Mouse (Mus musculus): ENCODE measurements around the gene Zfp111.

The Zfp111 gene

GRCm38 (mm10) chr7:24211343-24211742 lies at the start of gene Zfp111:
Zfp111 (minus strand) TSS chr7:24211443.
- WGBS: 86% methylated on average over 5 of the region's 5 CpGs

DNA sequence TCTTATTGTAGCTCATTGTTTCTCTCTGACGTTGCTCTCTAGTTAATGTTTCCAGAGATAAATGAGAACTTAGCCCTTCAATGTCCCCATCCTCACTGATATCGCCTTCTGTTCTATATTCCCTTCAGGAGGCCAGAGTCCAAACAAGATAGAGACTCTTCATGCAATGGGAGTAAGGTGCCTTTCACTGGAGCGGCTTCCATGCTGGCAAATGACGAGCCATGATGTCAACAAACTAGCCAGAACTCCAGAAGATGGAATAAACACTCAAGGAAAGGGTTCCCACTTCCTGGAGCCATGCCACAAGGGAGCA lies 48.7 kb upstream of the Zfp111 start:
- 88% methylated on average over 4 of the region's 4 CpGs for WGBS

GRCm38 (mm10) chr7:24259306-24259999 lies 48.2 kb upstream of the Zfp111 start:
- 82% methylated on average over 13 of the region's 13 CpGs for WGBS

DNA sequence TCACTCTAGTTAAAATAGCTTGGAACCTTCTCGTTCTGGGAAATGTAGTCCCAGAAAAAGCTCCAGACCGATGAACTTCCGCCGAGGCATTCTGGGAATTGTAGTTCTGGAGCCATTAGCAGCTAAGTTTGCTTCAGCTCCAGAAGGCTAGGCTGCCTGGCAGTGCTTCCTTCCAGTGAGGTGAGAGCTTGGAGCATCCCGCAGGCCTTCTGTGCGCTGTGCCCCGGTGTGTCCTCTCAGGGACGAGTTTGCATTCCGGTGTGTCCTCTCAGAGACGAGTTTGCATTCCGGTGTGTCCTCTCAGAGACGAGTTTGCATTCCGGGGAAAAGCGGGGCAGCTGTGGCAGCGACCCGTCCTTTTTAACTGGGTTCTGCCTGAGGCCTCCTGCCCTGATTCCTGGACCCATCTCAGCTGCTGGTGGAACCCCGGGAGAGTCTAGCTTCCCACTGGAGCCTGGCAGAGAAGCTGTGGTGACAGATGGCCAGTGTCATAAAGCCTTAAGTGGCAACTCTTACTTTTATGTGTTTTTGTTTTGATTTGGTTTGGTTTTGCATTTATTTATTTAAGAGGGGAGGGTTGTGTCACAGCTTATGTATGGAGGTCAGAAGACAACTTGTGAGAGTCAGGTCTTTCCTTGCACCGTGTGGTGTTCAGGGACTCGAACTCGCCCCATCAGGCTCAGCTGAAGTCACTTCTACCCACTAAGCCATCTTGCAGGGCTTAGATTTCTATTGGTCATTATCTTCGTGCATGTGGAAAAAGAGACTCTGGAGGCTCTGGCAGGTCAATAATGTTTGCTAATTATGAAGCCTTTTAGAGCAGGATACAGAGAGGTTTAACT lies 43.6 kb upstream of the Zfp111 start, which contains the start of gene Zfp108:
Gene Zfp108, plus strand, starts transcription at position 162 of the 842 bp plus-strand sequence.
- WGBS: 13% methylated on average over 21 of the region's 21 CpGs

DNA sequence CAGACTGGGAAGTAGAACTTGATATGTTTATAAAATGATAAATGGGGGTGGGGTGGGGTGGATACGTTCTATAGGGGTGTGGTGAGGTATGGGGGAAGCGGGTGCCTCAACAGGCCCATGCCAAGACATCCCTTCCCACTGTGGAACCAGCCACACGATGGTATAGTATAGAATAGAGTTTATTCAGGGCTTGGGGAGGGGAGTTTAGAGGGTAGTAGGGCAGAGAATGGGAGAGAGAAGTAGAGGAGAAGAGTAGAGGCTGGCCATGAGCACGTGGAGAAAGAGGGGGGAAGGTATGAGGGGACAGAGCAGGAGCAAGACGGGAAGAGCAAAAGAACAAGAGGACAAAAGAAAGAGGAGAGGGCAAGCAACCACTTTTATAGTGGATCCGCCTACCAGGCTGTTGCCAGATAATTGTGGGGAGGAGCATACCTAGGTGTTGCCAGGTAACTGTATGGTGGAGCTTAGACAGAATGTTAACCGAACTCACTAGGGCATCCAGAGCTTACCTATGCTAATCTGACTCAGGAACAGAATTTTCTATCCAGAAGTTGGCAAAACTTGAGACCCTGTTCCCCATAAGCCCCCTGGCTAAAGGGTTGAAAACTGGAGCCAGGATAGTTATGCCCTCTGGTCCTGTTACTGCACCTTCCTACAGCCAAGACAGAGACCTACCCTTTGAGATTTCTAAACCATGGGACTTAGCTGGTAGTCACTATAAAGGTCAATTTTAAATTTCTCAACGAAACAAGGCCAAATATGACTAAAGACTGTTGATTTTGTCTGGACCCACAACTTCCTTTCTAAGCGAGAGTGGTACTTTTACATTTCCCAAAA lies 42.8 kb upstream of the Zfp111 start:
- WGBS: 57% methylated on average over 9 of the region's 9 CpGs

DNA sequence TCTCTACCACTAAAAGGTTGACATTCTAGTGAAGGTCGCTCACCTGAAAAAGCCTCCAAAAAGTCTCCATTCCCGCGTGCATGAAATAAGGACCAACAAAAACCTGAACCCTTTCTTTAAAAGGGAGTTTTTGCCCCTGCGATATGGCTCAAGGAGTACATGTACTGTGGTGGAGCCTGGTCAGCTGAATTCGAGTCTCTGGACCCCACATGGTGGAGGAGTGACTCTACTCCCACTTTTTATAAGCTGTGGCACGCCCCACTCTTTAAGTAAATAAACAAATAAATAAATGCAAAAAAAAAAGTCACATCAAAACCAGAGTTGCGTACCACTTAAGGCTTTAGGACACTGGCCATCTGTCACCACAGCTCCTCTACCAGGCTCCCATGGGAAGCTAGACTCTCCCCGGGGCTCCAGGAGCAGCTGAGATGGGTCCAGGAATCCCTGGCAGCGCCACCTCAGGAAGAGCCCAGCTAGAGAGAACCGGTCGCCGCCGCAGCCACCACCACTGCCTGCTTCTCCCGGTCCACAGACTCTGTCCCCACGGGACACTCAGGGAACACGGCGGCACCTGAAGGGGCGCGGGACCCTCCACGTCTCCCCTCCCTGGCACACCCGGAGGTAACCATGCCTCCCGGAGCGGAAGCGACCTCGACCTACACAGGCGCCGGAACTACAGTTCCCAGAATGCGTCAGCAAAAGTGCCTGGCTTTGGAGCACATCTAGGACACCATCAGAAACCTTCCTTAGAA lies 26.0 kb upstream of the Zfp111 start, which contains the start of gene Zfp109:
Gene Zfp109, minus strand, starts transcription at position 521 of the 752 bp plus-strand sequence.
- 6% methylated on average over 28 of the region's 28 CpGs for WGBS

DNA sequence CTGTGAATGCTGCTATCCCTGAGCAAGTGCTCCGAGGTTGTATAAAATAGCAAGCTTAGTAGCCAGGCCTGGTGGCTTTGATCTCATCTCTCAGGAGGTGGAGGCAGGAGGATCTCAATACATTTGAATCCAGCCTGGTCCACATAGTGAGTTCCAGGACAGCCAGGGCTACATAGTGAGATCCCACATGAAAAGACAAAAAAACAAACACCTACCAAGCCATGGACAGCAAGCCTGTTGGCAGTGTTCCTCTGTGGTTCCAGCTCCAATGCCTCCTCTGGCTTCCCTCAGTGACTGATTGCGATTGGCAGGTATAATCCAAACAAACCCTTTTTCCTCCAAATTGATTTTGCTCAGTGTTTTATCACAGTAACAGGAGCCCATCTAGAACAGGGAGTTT lies 947 bp downstream of the Zfp111 start:
- 83% methylated on average over 2 of the region's 2 CpGs for WGBS

GRCm38 (mm10) chr7:24208282-24208886 lies 2.9 kb downstream of the Zfp111 start:
- 60% methylated on average over 7 of the region's 7 CpGs for WGBS

- 9% methylated on average over 24 of the region's 24 CpGs for WGBS
These were observed 3.6 kb downstream of the Zfp111 start for GRCm38 (mm10) chr7:24207488-24208261.

DNA sequence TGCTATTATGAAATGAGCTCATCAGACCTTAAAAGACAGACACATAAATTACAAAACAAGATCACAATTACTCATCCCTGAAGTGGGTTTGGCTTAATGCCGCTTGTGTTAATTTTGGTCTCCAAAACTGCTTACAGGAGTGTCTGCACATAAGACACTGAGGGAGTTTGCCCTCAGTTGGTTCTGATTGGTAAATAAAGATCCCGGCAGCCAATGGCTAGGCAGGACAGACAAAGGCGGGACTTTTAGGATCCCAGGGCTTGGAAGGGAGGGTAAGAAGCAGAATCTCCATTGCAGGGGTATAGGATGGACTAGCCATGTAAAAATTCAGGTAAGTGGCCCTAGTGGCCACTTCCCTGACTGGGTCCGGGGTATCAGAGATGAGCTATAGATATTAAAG lies 14.3 kb downstream of the Zfp111 start:
- WGBS: 93% methylated on average over 4 of the region's 4 CpGs

GRCm38 (mm10) chr7:24193157-24193556 lies 18.1 kb downstream of the Zfp111 start:
- 96% methylated on average over 3 of the region's 3 CpGs for WGBS

GRCm38 (mm10) chr7:24191361-24191760 lies 19.9 kb downstream of the Zfp111 start:
- WGBS: 91% methylated on average over 2 of the region's 2 CpGs

DNA sequence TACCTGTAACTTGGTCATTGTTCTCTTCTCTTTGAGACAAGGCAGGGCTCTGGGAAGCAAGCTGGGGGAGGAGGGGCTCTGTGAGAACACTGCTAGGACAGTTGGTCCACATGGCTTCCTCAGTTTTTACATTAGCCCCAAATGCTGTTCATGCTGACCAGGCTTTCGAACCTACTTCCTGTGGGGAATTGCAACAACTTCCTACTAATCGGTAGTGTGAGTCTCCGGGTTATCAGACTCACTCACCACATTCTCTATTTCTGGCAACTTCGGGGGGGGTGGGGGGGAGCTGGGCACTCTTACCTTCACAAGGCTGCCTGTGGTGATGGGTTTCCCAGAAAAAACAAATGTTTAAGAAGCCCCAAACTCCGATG lies 21.7 kb downstream of the Zfp111 start:
- WGBS: 72% methylated on average over 5 of the region's 5 CpGs

GRCm38 (mm10) chr7:24188901-24189570 lies 22.2 kb downstream of the Zfp111 start:
- WGBS: 66% methylated on average over 4 of the region's 4 CpGs

DNA sequence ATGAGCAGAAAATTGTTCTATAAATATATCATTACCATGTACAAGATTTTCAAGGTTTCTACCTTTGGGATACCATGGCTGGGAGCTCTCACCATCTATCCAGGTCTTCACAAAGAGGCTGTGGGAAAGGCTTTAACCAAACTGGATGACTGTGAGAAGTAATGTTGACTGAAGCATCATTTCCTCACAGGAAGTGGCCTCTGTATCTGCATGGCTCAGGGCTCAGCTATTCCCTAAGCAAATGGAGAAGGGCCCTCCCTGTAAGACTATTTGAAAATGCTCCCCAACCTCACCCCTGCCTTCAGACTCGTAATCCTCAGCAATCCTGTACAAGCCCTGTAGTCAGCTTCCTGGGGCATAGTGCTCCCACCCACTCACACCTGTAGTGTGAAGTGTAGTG lies 23.6 kb downstream of the Zfp111 start:
- WGBS: 38% methylated on average over 1 of the region's 1 CpGs

DNA sequence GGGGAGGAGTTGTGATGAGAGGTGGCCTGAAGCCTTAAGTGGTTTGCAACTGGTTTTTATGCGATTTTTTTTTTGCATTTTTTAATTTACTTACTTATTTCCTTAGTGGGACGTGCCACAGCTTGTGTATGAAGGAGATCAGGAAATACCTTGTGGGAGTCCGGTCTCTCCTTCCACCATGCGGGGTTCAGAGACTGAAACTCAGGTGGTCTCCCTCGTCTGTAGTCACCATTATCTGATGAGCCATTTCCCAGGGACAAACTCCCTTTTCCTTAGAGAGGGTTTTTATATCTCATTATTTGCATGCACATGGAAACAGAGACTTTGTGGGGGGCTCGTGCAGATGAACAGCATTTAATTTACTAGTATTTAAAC lies 35.9 kb downstream of the Zfp111 start:
- WGBS: 48% methylated on average over 6 of the region's 6 CpGs

GRCm38 (mm10) chr7:24174618-24175336 lies 36.5 kb downstream of the Zfp111 start, which contains the start of gene Zfp114:
Zfp114 (plus strand) TSS chr7:24175060.
- WGBS: 10% methylated on average over 23 of the region's 23 CpGs

- 61% methylated on average over 4 of the region's 4 CpGs for WGBS
These were observed 39.1 kb downstream of the Zfp111 start for GRCm38 (mm10) chr7:24172191-24172590.

DNA sequence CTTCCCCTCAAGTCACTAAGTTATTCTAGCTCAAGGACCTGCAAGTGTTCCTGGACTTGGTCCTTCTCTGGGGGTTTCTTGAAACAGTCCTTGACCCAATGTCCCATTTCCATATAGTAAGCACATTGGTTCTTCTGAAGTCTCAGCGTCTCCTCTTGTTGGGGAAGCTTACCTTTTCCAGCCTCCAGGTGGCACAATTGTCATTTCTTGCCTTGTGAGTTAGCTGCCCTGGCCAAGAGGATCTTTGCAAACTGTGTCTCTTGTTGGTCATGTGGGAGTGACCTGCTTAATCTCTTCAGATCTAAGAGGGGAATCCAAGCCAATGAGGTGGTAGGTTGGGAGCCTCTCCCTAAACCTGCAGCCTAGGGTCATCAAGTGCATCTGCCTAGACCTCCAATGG lies 58.0 kb downstream of the Zfp111 start:
- WGBS: 5% methylated on average over 1 of the region's 1 CpGs
